Mouse (Mus musculus) E14TG2a.4 (cell line): ENCODE results near the gene Gcn1l1.
A peak's percentile ranks its signal among the peaks of the same experiment; 100 is the strongest.

ENCODE experiments used
- H3K27me3 ChIP-seq: 2 replicates; pipeline ENCODE4 v1.6.1; 2014; ENCODE audit warnings: low read length, control low read depth; ENCODE audit not compliant: insufficient read depth
- H3K36me3 ChIP-seq: 2 replicates; pipeline ENCODE4 v1.6.1; 2014; ENCODE audit warnings: low read length, control low read depth; ENCODE audit not compliant: insufficient read depth
- H3K4me1 ChIP-seq: replicated peaks from 2 replicates; pipeline ENCODE4 v1.6.1; 2014; ENCODE audit warnings: low read depth, low read length, control low read depth
- H3K4me3 ChIP-seq: replicated peaks from 2 replicates; pipeline ENCODE4 v1.5.1; 2014; ENCODE audit warnings: mild to moderate bottlenecking, low read length
- H3K9me3 ChIP-seq: 2 replicates; pipeline ENCODE4 v1.6.1; 2014; ENCODE audit warnings: low read length, control low read depth
- CTCF ChIP-seq: conservative IDR thresholded peaks from 2 replicates; pipeline ENCODE4 v1.5.1; 2014; ENCODE audit warnings: low read length
- NANOG ChIP-seq: IDR thresholded peaks from 2 replicates; pipeline ENCODE4 v1.6.1; 2014; ENCODE audit warnings: borderline replicate concordance, low read length, mixed read lengths
- POU5F1 ChIP-seq: IDR thresholded peaks from 2 replicates; pipeline ENCODE4 v1.6.1; 2014; ENCODE audit warnings: low read length, borderline replicate concordance

Gene Gcn1l1

DNA sequence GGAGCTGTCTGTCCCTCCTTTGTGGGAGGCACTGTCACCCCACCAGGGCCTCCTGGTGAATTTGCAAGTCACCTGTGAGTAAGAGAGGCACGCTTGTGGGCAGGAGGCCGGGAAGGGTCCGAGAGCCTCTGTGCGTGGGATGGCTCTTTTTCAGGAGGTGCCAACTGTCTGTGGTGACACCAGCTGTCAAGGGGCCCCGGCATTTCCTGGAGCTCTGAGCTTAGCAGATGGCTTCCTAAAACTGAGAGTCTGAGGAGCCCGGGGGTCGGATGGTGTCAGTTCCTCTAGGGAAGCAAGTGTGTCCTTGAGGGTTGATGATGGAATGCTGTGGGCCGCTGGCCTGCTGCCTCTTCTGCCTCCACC lies 34.6 kb upstream of the Gcn1l1 start:
- Histone ChIP-seq H3K4me1 (peaks cover 94% of the 10 kb centered on the region), H3K27me3 (peaks cover 3% of the 10 kb centered on the region; the same call in 1 of the 2 replicates), H3K4me3 (no peak overlapping the region; the same call in 1 of the 2 replicates), H3K9me3 (no peaks in the 10 kb centered on the region), H3K36me3 (no peaks in the 10 kb centered on the region)
- TF ChIP-seq CTCF (no peak), NANOG (no peak), POU5F1 (no peak)

DNA sequence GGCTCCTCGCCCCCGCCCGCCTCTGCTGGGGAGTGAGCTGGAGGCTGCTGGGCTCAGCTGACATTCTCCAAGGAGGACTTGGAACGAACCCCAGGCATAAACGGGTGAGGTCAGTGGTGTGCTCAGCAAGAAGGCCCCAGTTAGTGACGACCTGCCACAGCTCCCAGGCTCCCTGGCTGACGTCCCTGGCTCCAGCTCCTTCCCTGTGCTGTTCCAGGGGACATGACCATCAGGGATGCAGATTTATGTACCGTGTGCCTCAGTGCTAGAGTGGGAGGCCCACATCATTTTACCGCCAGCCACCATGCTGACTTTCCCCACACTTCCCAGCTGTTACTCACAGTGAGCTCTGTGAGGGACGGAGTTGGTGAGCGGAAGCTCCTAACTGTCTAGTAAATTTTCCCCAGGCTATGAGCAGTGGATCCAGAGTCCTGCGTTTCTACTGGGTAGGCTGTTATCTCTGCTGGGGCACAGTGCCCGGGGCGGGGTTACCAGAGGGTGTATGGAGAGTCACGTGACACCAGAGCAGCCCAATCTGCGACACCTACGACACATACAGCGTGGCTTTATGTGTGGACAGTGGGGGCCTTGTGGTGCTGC lies 33.3 kb upstream of the Gcn1l1 start:
- no peak for TF ChIP-seq CTCF
- no peak for TF ChIP-seq NANOG
- no peak for TF ChIP-seq POU5F1
- Histone ChIP-seq H3K36me3 (no peaks in the 10 kb centered on the region), H3K27me3 (peaks cover 7% of the 10 kb centered on the region), H3K4me1 (peaks cover 92% of the 10 kb centered on the region), H3K9me3 (no peaks in the 10 kb centered on the region), H3K4me3 (peak overlapping the region; percentile 67)

DNA sequence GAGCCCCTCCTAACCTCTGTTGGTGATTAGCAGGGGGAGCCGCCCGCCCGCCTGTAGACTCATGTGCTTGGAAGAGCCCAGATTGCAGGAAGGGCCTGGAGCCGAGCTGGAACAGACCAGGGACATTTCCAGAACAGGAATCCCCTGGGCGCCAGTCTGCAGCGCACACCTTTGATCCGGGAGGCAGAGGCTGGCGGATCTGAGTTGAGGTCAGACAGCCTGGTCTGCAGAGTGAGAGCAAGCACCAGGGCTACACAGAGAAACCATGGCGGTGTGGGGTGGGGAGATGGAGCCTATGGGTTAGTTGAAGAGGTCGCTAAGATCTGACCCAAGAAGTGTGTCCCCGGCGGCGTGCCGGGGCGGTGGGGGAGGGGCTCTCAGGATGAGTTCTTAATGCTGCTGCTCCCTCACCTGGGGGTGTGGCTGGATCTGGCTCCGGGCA lies 30.7 kb upstream of the Gcn1l1 start:
- H3K4me1 ChIP-seq: peaks cover 91% of the 10 kb centered on the region
- H3K4me3 ChIP-seq: peak overlapping the region; percentile 67
- TF ChIP-seq POU5F1: no peak
- no peak for TF ChIP-seq NANOG
- TF ChIP-seq CTCF: no peak
- H3K27me3 ChIP-seq: peaks cover 12% of the 10 kb centered on the region
- no peaks in the 10 kb centered on the region for H3K36me3 ChIP-seq
- H3K9me3 ChIP-seq: no peaks in the 10 kb centered on the region

DNA sequence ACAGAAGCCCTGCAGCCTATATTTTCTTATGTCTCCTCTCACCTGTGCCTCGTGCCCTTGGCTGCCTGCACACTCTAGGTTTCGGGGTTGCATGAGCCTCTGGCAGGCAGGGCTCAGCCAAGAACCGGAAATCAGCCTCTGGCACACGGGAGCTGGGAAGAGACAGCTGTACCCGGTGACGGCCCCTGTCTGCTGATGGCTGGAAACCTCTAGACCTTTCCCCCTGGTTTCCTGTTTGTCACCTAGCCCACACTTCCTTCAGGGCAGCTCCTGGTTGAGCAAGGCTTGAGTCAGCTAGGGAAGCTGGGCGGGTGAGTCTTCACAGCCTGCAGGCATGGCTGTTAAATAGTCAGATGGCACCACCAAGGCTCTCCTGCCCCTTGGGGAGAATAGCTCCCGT lies 30.2 kb upstream of the Gcn1l1 start:
- peaks cover 12% of the 10 kb centered on the region for H3K27me3 ChIP-seq
- H3K9me3 ChIP-seq: no peaks in the 10 kb centered on the region
- H3K4me3 ChIP-seq: peak overlapping the region; percentile 67
- H3K36me3 ChIP-seq: no peaks in the 10 kb centered on the region
- H3K4me1 ChIP-seq: peaks cover 91% of the 10 kb centered on the region
- TF ChIP-seq CTCF: no peak
- TF ChIP-seq POU5F1: no peak
- no peak for TF ChIP-seq NANOG

DNA sequence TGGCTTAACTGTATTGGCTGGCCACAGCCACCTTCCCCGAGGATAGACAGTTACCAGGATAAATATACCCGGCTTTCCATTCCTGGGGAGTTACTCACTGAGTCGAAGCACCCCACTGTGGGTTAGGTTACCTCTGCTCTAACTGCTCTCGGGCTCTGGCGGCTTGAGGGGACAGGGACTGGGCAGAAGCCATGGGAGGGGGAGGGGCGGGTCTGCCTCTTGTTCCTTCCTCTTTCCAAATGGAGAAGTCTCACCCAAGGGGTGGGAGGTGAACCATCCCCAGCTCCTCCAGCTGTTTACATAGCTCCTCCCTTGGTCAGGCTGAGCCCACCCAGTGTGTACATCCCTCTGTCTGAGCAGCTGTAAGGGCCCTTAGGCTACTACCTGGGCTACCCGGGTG lies 29.4 kb upstream of the Gcn1l1 start:
- no peaks in the 10 kb centered on the region for H3K9me3 ChIP-seq
- no peaks in the 10 kb centered on the region for H3K36me3 ChIP-seq
- peaks cover 90% of the 10 kb centered on the region for H3K4me1 ChIP-seq
- TF ChIP-seq CTCF (no peak), NANOG (no peak), POU5F1 (no peak)
- peak overlapping the region; percentile 11; the same call in 1 of the 2 replicates for H3K4me3 ChIP-seq
- H3K27me3 ChIP-seq: peaks cover 12% of the 10 kb centered on the region

DNA sequence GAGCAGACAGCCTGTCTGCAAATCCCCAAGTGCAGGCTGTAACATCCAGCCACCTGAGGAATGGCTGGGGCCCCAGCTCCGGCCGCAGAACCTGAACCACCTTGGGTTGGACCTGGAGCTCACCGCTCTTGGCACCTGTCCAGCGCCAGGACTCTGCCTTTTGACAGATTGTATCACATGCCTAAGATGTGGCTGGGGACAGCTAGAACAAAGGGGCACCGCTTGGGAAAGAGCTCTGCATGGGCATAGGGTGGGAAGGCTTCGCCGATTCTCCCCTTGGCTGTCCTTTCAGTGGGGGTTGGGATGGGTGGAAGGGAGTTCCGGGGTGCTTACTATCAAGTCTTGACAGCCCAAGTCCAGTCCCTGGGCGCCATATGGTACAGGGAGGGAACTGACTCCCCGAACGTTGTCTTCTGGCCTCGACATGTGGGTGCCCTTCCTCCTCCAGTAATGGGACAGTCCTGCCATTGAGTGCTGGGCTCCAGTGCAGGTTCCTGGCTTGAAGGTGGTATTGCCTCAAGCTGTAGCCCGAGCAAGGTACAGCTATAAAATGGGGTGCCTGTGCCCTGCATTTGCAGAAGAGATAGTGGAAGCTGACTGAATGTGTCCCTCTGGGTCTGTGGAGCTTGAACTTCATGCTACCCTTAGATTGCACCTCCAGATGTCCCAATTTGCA lies 26.9 kb upstream of the Gcn1l1 start:
- TF ChIP-seq NANOG: no peak
- TF ChIP-seq POU5F1: no peak
- no peak for TF ChIP-seq CTCF
- H3K36me3 ChIP-seq: no peaks in the 10 kb centered on the region
- H3K4me3 ChIP-seq: peak overlapping the region; percentile 32
- H3K27me3 ChIP-seq: peaks cover 12% of the 10 kb centered on the region
- H3K9me3 ChIP-seq: no peaks in the 10 kb centered on the region
- peaks cover 86% of the 10 kb centered on the region for H3K4me1 ChIP-seq

DNA sequence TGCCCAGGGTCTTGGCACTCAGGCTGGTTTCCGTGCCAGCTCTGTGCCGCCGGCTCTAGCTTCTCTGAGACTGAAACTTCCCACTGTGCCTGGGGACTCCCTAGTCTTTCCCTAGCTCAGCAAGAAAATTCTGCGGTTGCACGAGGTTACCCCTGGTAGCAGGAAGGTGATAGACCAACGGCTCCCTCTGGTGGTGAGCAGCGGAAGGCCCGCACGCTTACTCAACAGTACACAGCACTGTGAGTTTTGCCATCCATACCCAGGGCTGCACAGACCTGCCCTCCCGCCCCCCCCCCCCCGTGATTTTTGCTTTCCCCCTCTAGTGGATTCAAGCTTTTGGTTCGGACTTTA lies 26.4 kb upstream of the Gcn1l1 start:
- Histone ChIP-seq H3K27me3 (peaks cover 12% of the 10 kb centered on the region), H3K4me1 (peaks cover 86% of the 10 kb centered on the region), H3K36me3 (no peaks in the 10 kb centered on the region), H3K9me3 (no peaks in the 10 kb centered on the region), H3K4me3 (peak overlapping the region; percentile 32)
- TF ChIP-seq POU5F1 (no peak), CTCF (peak; percentile 80)

DNA sequence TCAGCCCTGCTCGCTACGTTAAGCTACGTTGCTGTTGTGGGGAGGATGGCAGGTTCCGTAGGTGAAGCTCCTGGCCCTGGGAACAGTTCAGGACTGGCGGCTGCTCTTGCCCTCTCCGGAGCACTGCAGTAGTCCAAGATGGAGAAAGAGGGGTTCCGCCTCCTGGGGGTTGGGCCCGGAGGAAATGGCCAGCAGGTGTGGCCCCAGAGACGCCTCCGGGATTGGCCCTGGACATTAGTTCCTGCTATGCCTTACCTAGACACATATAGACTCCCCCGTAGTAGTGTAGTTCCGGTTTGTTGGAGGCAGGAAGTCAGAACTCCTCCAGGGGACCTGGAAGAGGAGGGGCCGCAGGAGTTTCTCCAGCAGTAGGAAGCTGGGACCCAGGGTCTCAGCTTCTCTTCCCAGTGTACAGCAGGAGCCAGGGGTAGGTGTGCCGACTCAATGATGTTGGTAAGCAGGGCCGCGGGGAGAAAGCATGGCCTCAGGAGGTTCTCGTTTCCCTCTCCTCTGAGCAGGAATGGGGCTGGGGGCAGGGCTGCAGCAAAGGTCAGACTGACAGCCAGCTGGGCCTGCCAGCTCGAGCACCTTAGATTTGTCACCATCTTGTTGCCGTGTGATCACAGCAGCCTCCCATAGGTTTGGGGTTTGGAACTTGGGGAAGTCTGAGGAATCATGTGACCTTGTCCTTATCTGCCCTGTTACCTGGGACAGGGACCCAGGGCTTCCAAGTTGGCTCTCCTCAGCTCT lies 22.2 kb upstream of the Gcn1l1 start:
- TF ChIP-seq POU5F1 (no peak), NANOG (no peak), CTCF (no peak)

More for the DNA sequence above, 22.2 kb upstream of the Gcn1l1 start:
- Histone ChIP-seq H3K27me3 (0 out of 2 replicates have a peak, but pooled peaks cover under 1% of the 10 kb centered on the region), H3K36me3 (peaks cover 36% of the 10 kb centered on the region), H3K4me3 (peak overlapping the region; percentile 71), H3K4me1 (peaks cover 91% of the 10 kb centered on the region), H3K9me3 (no peaks in the 10 kb centered on the region)
